Mouse (Mus musculus) cortical plate, adult 2 months (tissue): ENCODE data around the gene Mrgpre.

Experiments used
- CTCF ChIP-seq: fragments of 200-500 bp; IDR thresholded peaks from 2 replicates; pipeline ENCODE4 v1.5.1; 2011; ENCODE audit warnings: mild to moderate bottlenecking, control low read depth, low read length; ENCODE audit not compliant: insufficient read depth; ENCODE audit errors: extremely low read depth
- POLR2A ChIP-seq: fragments of 200-500 bp; IDR thresholded peaks from 2 replicates; pipeline ENCODE4 v1.6.1; 2011; ENCODE audit warnings: mild to moderate bottlenecking, low read length, control low read depth; ENCODE audit not compliant: insufficient read depth; ENCODE audit errors: extremely low read depth

GRCm38 (mm10) chr7:143829504-143830331, 45.4 kb upstream of the Mrgpre start:
- peak; percentile 95 for TF ChIP-seq POLR2A
- peak; percentile 88 for TF ChIP-seq CTCF
